Mouse (Mus musculus) liver, embryonic 11.5 days (tissue): ENCODE measurements around the gene Aldob. TPM values are rescaled to one million over a fixed set of nuclear protein-coding genes. Genes with fewer than 3 reads are reported as not detected.

Experiments used
- ATAC-seq: fragments of 200-750 bp; cut with Nextera tagmentation; replicated peaks from 2 replicates; pipeline ENCODE4 v1.8.0; 2017; ENCODE audit warnings: moderate number of reproducible peaks, mild to moderate bottlenecking, moderate TSS enrichment, moderate library complexity; ENCODE audit not compliant: low FRiP score
- DNase-seq: peaks from one replicate; pipeline ENCODE4 v3.0.0-alpha.2; 2017; ENCODE audit warnings: low spot score
- H3K27ac ChIP-seq: fragments of 300-500 bp; sonication (generic); 2 replicates; pipeline ENCODE4 v1.5.1; 2014; ENCODE audit warnings: mild to moderate bottlenecking, low read depth, low read length, control low read depth
- H3K27me3 ChIP-seq: fragments of 300-500 bp; sonication (generic); replicated peaks from 2 replicates; pipeline ENCODE4 v1.6.1; 2014; ENCODE audit warnings: low read length, mixed read lengths; ENCODE audit not compliant: control insufficient read depth, insufficient read depth
- H3K36me3 ChIP-seq: fragments of 300-500 bp; sonication (generic); 2 replicates; pipeline ENCODE4 v1.6.1; 2014; ENCODE audit warnings: mild to moderate bottlenecking, low read length, moderate library complexity, mixed read lengths; ENCODE audit not compliant: control insufficient read depth, insufficient read depth
- H3K4me1 ChIP-seq: fragments of 300-500 bp; sonication (generic); replicated peaks from 2 replicates; pipeline ENCODE4 v1.6.1; 2014; ENCODE audit warnings: low read length, mixed read lengths; ENCODE audit not compliant: control insufficient read depth, insufficient read depth
- H3K4me2 ChIP-seq: fragments of 300-500 bp; sonication (generic); 2 replicates; pipeline ENCODE4 v1.6.1; 2014; ENCODE audit warnings: mild to moderate bottlenecking, control low read depth, moderate library complexity
- H3K4me3 ChIP-seq: fragments of 300-500 bp; sonication (generic); 2 replicates; pipeline ENCODE4 v1.5.1; 2014; ENCODE audit warnings: low read depth, low read length, control low read depth
- H3K9ac ChIP-seq: fragments of 300-500 bp; sonication (generic); 2 replicates; pipeline ENCODE4 v1.6.1; 2014; ENCODE audit warnings: low read depth, low read length, control low read depth
- H3K9me3 ChIP-seq: fragments of 300-500 bp; sonication (generic); 2 replicates; pipeline ENCODE4 v1.6.1; 2016; ENCODE audit warnings: low read length, inconsistent platforms, mixed read lengths; ENCODE audit not compliant: control insufficient read depth
- WGBS: fragments of 180-500 bp; shearing (Covaris S2); extraction: QIAGEN DNeasy Blood & Tissue Kit; methylation state at CpG from one replicate; pipeline ENCODE4 v1.1.7; 2014; 5-methylcytosine and 5-hydroxymethylcytosine counted together
- polyA plus RNA-seq: library from polyadenylated mRNA; unstranded; fragments of >200 nt; fragmentation: Nextera tagmentation; extraction: Ambion mirVana; gene quantifications from 2 replicates; pipeline ENCODE4 v1.2.1, GENCODE M21; 2014

Gene Aldob
- polyA plus RNA-seq: 22.8 and 23.8 TPM in 2 replicates

DNA sequence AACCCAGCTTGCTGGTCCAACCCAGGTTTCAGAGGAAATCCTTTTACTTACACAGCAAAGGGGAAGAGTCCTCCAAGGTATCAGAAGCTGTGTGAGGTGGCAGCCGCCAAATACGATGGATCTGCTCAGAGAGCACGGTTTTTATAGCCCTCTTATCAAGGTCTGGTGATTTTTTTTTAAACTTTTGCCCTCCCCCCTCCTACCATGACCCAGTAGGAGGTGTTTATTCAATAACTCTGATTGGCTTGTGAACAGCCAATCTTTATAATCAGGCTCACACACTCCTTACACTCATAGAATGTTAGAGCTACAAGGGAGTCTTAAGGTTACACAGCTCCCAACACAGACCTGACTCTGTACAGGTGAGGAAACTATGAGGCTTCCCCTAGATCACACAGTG, at the start of gene Aldob:
Aldob (minus strand) TSS at position 164 of the 400 bp plus-strand sequence.
- H3K9me3 ChIP-seq: no peaks in the 10 kb centered on the region
- no peak within 1 kb of the TSS for H3K27ac ChIP-seq
- ATAC-seq (no peak), DNase-seq (no peak)
- 37% methylated on average over 3 of the region's 3 CpGs for WGBS
- H3K4me3 ChIP-seq: no peak within 1 kb of the TSS
- no peak within 1 kb of the TSS for H3K9ac ChIP-seq
- H3K36me3 ChIP-seq: no peaks in the 10 kb centered on the region
- H3K27me3 ChIP-seq: no peaks in the 10 kb centered on the region
- 0 out of 2 replicates have a peak, but pooled peaks cover 3% of the 10 kb centered on the region for H3K4me1 ChIP-seq
- 0 out of 2 replicates have a peak within 1 kb of the TSS, but pooled peaks have one; percentile 21 for H3K4me2 ChIP-seq

- Histone ChIP-seq H3K4me3 (peak within 1 kb of the TSS; percentile 79), H3K27me3 (no peaks in the 10 kb centered on the region), H3K4me1 (peaks cover 4% of the 10 kb centered on the region; the same call in 1 of the 2 replicates), H3K9me3 (no peaks in the 10 kb centered on the region), H3K9ac (peak within 1 kb of the TSS; percentile 67), H3K4me2 (peak within 1 kb of the TSS; percentile 72), H3K27ac (peak within 1 kb of the TSS; percentile 46; the same call in 1 of the 2 replicates), H3K36me3 (no peaks in the 10 kb centered on the region)
- WGBS: under 1% methylated on average over 77 of the region's 77 CpGs
- DNase-seq (peak; percentile 79), ATAC-seq (peak; percentile 91)
Observed at GRCm38 (mm10) chr4:49597183-49598100, 48.1 kb upstream of the Aldob start, which contains the start of gene Tmem246. Gene Tmem246 (minus strand): TSS chr4:49597876.

GRCm38 (mm10) chr4:49596846-49597182, 47.5 kb upstream of the Aldob start:
- no peaks in the 10 kb centered on the region for H3K27me3 ChIP-seq
- H3K4me2 ChIP-seq: peak overlapping the region; percentile 72
- ATAC-seq (peak; percentile 59; the same call in 1 of the 2 replicates), DNase-seq (peak; percentile 59)
- H3K9ac ChIP-seq: peak overlapping the region; percentile 67
- peak overlapping the region; percentile 79 for H3K4me3 ChIP-seq
- H3K4me1 ChIP-seq: peaks cover 6% of the 10 kb centered on the region; the same call in 1 of the 2 replicates
- WGBS: 1% methylated on average over 20 of the region's 20 CpGs
- H3K27ac ChIP-seq: peak overlapping the region; percentile 46; the same call in 1 of the 2 replicates
- H3K9me3 ChIP-seq: no peaks in the 10 kb centered on the region
- no peaks in the 10 kb centered on the region for H3K36me3 ChIP-seq

- no peak overlapping the region for H3K9ac ChIP-seq
- H3K4me3 ChIP-seq: no peak overlapping the region
- no peaks in the 10 kb centered on the region for H3K27me3 ChIP-seq
- H3K4me1 ChIP-seq: 0 out of 2 replicates have a peak, but pooled peaks cover 2% of the 10 kb centered on the region
- no peak for DNase-seq
- no peak for ATAC-seq
- no peak overlapping the region for H3K27ac ChIP-seq
- WGBS: 66% methylated on average over 2 of the region's 2 CpGs
- no peaks in the 10 kb centered on the region for H3K36me3 ChIP-seq
- no peaks in the 10 kb centered on the region for H3K9me3 ChIP-seq
- no peak overlapping the region for H3K4me2 ChIP-seq
Observed at GRCm38 (mm10) chr4:49590152-49590551, 40.8 kb upstream of the Aldob start.

DNA sequence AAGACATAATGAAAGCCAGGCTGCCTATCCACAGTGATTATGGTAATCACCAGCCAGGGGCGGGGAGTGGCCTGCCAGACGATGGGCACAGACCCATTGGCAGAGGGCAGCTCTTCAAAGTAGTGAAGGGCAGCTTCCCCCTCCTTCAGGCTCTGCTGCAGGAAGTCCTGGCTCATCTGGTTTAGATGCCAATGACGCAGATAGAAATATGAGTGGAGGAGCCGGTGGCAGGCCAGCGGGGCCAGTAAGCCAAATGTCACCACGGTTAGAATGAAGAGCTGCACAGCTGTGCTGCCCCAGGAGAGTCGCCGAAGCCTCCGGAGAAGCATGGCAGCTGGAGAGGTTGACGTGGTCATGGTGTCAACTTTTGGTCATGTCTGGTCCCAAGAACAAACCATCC, 37.5 kb upstream of the Aldob start:
- H3K36me3 ChIP-seq: no peaks in the 10 kb centered on the region
- H3K9ac ChIP-seq: no peak overlapping the region
- ATAC-seq (no peak), DNase-seq (no peak)
- H3K27me3 ChIP-seq: no peaks in the 10 kb centered on the region
- H3K9me3 ChIP-seq: no peaks in the 10 kb centered on the region
- peaks cover 2% of the 10 kb centered on the region; the same call in 1 of the 2 replicates for H3K4me1 ChIP-seq
- 90% methylated on average over 10 of the region's 10 CpGs for WGBS
- no peak overlapping the region for H3K27ac ChIP-seq
- no peak overlapping the region for H3K4me2 ChIP-seq
- no peak overlapping the region for H3K4me3 ChIP-seq

GRCm38 (mm10) chr4:49585524-49586101, 36.3 kb upstream of the Aldob start:
- H3K36me3 ChIP-seq: no peaks in the 10 kb centered on the region
- ATAC-seq (no peak), DNase-seq (no peak)
- H3K9ac ChIP-seq: no peak overlapping the region
- H3K4me2 ChIP-seq: no peak overlapping the region
- peaks cover 6% of the 10 kb centered on the region for H3K4me1 ChIP-seq
- H3K27ac ChIP-seq: no peak overlapping the region
- WGBS: 82% methylated on average over 7 of the region's 7 CpGs
- no peak overlapping the region for H3K4me3 ChIP-seq
- no peaks in the 10 kb centered on the region for H3K27me3 ChIP-seq
- no peaks in the 10 kb centered on the region for H3K9me3 ChIP-seq

DNA sequence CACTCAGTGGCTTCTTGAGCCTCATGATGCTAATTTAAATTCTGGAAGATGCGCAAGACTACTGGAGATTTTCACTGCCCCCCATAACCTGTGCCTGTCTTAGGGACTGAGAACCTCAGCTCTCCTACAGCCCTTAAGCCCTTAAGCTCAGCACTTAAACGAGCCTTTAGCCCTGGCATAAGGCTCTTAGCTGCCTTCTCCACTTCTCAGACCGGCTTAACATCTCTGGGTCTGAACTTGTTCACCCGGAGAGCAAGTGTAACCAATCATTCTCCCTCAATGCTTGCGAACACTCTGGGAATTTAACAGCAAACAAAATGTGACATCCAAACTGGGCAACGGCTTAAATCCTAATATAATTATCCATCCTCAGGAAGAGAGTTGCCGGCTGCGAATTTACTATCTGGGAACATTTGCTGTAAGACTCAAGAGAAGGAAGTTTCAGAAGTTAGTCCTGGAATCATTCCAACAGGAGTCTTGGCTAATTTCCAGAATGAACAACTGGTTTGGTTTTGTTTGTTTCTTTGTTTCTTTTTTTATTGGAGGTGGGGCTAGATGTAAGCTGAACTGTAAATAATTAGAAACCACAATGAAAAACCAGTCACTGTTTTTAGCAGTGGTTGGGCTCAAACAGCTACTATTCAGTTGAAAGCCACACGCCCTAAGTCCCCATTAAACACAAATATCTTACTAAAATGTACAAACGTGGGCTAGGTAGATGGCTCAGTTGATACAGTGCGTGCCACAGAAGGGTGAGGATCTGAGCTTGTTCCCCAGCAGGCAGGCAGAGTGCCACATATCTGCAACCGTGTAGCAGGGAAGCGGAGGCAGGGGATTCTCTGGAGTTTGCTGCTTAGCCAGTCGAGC, 34.9 kb upstream of the Aldob start:
- ATAC-seq (no peak), DNase-seq (no peak)
- peaks cover 18% of the 10 kb centered on the region for H3K4me1 ChIP-seq
- no peak overlapping the region for H3K27ac ChIP-seq
- H3K4me2 ChIP-seq: no peak overlapping the region
- no peaks in the 10 kb centered on the region; the same call in 1 of the 2 replicates for H3K27me3 ChIP-seq
- no peak overlapping the region for H3K9ac ChIP-seq
- H3K9me3 ChIP-seq: no peaks in the 10 kb centered on the region
- no peaks in the 10 kb centered on the region for H3K36me3 ChIP-seq
- 71% methylated on average over 14 of the region's 14 CpGs for WGBS
- H3K4me3 ChIP-seq: no peak overlapping the region

DNA sequence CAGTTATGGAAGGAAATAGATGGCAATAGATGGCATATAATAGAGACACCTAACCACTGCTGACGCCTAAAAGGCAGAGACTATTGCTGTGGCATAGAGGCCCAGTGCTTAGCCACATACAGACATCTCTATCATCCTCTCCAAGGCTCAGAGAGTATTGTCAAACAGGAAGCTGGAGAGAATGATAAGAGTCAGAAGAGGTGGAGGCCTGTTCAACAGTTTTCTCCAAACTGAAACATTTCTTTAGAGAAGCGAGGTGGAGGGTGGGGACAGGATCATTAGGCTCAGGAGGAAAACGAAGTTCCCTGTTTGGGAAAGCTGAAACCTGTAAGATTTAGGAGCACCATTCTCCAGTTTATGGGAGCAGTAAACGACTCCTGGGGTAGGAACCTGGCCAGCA, 31.9 kb upstream of the Aldob start:
- Histone ChIP-seq H3K4me2 (peak overlapping the region; percentile 34), H3K27ac (peak overlapping the region; percentile 78)
- ATAC-seq: peak; percentile 96

More for the DNA sequence above, 31.9 kb upstream of the Aldob start:
- 33% methylated on average over 4 of the region's 4 CpGs for WGBS
- Histone ChIP-seq H3K9ac (no peak overlapping the region; the same call in 1 of the 2 replicates), H3K36me3 (no peaks in the 10 kb centered on the region), H3K4me1 (peaks cover 21% of the 10 kb centered on the region), H3K9me3 (no peaks in the 10 kb centered on the region), H3K27me3 (no peaks in the 10 kb centered on the region; the same call in 1 of the 2 replicates), H3K4me3 (no peak overlapping the region)
- no peak for DNase-seq
